Mouse (Mus musculus): Measurements from ENCODE around the gene Plxna4. TPM values are rescaled to one million over a fixed set of nuclear protein-coding genes. Genes with fewer than 3 reads are reported as not detected.

The Plxna4 gene
- total RNA-seq, 1 experiment: 0.98 TPM

DNA sequence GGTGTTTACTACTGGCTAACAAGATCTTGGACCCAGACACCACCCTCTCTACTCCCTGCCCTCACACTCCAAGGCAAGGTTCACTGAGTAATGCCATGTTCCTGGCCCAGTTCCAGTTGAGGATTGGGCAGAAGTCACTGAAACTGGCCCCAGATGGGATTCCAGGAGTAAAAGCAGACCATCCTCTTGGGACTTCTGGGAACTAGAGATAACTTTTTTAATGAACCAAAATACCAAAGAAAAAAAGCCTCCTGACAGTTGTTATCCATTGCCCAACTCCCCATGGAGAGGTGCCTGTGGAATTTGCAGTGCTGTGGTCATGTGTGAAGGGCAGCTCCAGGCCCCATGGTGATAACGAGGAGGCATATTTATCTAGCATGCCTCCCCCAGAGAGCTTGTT is 199.7 kb downstream of the Plxna4 start:
- no peaks in the 10 kb centered on the region for H3K36me3 ChIP-seq (ENCODE audit: control insufficient read depth, insufficient read depth, low read length, poor library complexity, severe bottlenecking)
- H3K27ac ChIP-seq (ENCODE audit: insufficient read depth, low read depth, low read length, poor library complexity, severe bottlenecking): no peak overlapping the region
- H3K9me3 ChIP-seq (ENCODE audit: control insufficient read depth, insufficient read depth, low read depth, low read length): no peaks in the 10 kb centered on the region
- H3K4me1 ChIP-seq (ENCODE audit: control insufficient read depth in 2 of 2, insufficient read depth in 2 of 2, low read length in 2 of 2, poor library complexity in 1 of 2): no peaks in the 10 kb centered on the region
- no peak overlapping the region for H3K9ac ChIP-seq (ENCODE audit: insufficient read depth, low read depth, low read length, poor library complexity, severe bottlenecking)
- TF ChIP-seq HCFC1 (IDR thresholded peaks at IDR 0.05; ENCODE audit: borderline replicate concordance, insufficient read depth, low read length): no peak
- TF ChIP-seq CHD2 (IDR thresholded peaks at IDR 0.05; ENCODE audit: low read depth, low read length): no peak
- no peak for TF ChIP-seq ZNF384 (IDR thresholded peaks at IDR 0.05; ENCODE audit: low read depth, low read length)
- no peak for TF ChIP-seq MAFK (IDR thresholded peaks at IDR 0.05; ENCODE audit: insufficient read depth, low read depth, low read length)
- no peak for TF ChIP-seq ZC3H11A (IDR thresholded peaks at IDR 0.05; ENCODE audit: borderline replicate concordance, low read depth, low read length)
- in situ Hi-C loops (cut with MboI; ENCODE audit: low sequenced_read_pairs in 2 of 2, unreplicated experiment in 2 of 2): no loop called here
- H3K4me3 ChIP-seq (ENCODE audit: insufficient read depth in 1 of 2, low read depth in 1 of 2, low read length in 2 of 2, poor library complexity in 1 of 2, severe bottlenecking in 1 of 2): no peak overlapping the region
- no peak for DNase-seq (ENCODE audit: low read depth, low spot score)

DNA sequence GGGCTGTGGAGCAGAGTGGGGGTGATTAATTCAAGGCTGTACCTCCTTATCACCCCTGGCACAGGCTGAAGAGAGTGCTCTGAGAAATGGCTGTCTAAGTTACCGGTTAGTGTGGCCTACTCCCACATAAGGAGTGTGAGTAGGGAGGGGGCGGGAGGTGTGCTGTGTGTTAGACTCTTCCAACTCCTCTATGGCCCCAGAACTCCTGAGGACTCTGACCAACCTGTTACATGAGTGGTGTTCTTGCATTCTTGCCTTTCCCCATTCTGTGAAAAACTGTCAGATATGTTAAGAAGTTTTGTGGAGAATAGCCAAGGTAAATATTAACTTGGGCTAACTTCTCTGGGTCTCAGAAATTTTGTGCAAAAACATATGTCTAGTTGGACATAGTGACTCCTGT is 201.1 kb downstream of the Plxna4 start:
- Histone ChIP-seq H3K36me3 (ENCODE audit: control insufficient read depth, insufficient read depth, low read length, poor library complexity, severe bottlenecking) (no peaks in the 10 kb centered on the region), H3K9ac (ENCODE audit: insufficient read depth, low read depth, low read length, poor library complexity, severe bottlenecking) (no peak overlapping the region), H3K27ac (ENCODE audit: insufficient read depth, low read depth, low read length, poor library complexity, severe bottlenecking) (no peak overlapping the region), H3K9me3 (ENCODE audit: control insufficient read depth, insufficient read depth, low read depth, low read length) (no peaks in the 10 kb centered on the region), H3K4me1 (ENCODE audit: control insufficient read depth in 2 of 2, insufficient read depth in 2 of 2, low read length in 2 of 2, poor library complexity in 1 of 2) (no peaks in the 10 kb centered on the region), H3K4me3 (ENCODE audit: insufficient read depth in 1 of 2, low read depth in 1 of 2, low read length in 2 of 2, poor library complexity in 1 of 2, severe bottlenecking in 1 of 2) (no peak overlapping the region)
- TF ChIP-seq MAFK (IDR thresholded peaks at IDR 0.05; ENCODE audit: insufficient read depth, low read depth, low read length): no peak
- TF ChIP-seq ZNF384 (IDR thresholded peaks at IDR 0.05; ENCODE audit: low read depth, low read length): no peak
- TF ChIP-seq HCFC1 (IDR thresholded peaks at IDR 0.05; ENCODE audit: borderline replicate concordance, insufficient read depth, low read length): no peak
- no peak for TF ChIP-seq ZC3H11A (IDR thresholded peaks at IDR 0.05; ENCODE audit: borderline replicate concordance, low read depth, low read length)
- TF ChIP-seq CHD2 (IDR thresholded peaks at IDR 0.05; ENCODE audit: low read depth, low read length): no peak
- in situ Hi-C loops (cut with MboI; ENCODE audit: low sequenced_read_pairs in 2 of 2, unreplicated experiment in 2 of 2): no loop called here
- no peak for DNase-seq (ENCODE audit: low read depth, low spot score)

DNA sequence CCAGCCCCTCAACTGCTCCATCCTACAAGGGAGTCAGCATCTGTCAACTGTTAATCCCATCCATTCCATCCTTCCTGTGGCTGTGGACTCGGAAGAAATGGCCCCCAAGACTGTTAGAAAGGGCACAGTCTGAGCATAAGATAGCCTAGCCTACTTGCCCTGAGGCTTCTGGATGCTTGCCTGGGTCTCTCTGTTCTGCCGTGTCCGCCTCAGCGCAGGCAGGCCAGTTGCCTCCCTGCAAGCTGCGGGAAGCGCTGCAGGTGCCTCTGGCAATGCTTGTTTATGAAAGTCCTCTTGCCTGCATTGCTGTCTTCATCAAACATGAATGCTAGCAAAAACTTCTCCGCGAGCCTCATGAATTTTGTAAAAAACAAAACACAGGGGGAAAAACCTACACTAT is 203.1 kb downstream of the Plxna4 start:
- Histone ChIP-seq H3K4me1 (ENCODE audit: control insufficient read depth in 2 of 2, insufficient read depth in 2 of 2, low read length in 2 of 2, poor library complexity in 1 of 2) (no peaks in the 10 kb centered on the region), H3K36me3 (ENCODE audit: control insufficient read depth, insufficient read depth, low read length, poor library complexity, severe bottlenecking) (no peaks in the 10 kb centered on the region), H3K9ac (ENCODE audit: insufficient read depth, low read depth, low read length, poor library complexity, severe bottlenecking) (no peak overlapping the region), H3K27ac (ENCODE audit: insufficient read depth, low read depth, low read length, poor library complexity, severe bottlenecking) (no peak overlapping the region), H3K4me3 (ENCODE audit: insufficient read depth in 1 of 2, low read depth in 1 of 2, low read length in 2 of 2, poor library complexity in 1 of 2, severe bottlenecking in 1 of 2) (no peak overlapping the region), H3K9me3 (ENCODE audit: control insufficient read depth, insufficient read depth, low read depth, low read length) (no peaks in the 10 kb centered on the region)
- in situ Hi-C loops (cut with MboI; ENCODE audit: low sequenced_read_pairs in 2 of 2, unreplicated experiment in 2 of 2): no loop called here
- no peak for DNase-seq (ENCODE audit: low read depth, low spot score)
- TF ChIP-seq HCFC1 (IDR thresholded peaks at IDR 0.05; ENCODE audit: borderline replicate concordance, insufficient read depth, low read length) (no peak), ZNF384 (IDR thresholded peaks at IDR 0.05; ENCODE audit: low read depth, low read length) (no peak), ZC3H11A (IDR thresholded peaks at IDR 0.05; ENCODE audit: borderline replicate concordance, low read depth, low read length) (no peak), MAFK (IDR thresholded peaks at IDR 0.05; ENCODE audit: insufficient read depth, low read depth, low read length) (no peak), CHD2 (IDR thresholded peaks at IDR 0.05; ENCODE audit: low read depth, low read length) (no peak)

DNA sequence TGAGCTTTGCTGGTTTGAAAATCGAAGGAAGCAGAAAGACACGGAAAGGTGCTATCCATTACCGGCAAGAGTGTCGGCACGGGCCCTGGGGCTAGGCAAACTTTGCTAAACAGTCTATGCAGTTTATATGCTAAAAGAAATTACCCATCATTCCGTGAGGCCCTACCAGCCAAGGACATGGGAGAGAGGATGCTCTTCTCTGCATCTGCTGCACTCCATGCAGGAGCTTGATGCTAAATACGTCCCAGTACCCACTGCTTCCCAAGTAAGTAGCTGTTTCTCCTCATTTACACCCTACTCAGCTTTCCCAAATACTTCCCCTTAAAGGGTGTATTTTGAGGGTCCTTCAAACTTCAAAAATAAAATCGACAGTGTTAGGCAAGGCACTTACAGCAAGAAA is 203.6 kb downstream of the Plxna4 start:
- in situ Hi-C loops (cut with MboI; ENCODE audit: low sequenced_read_pairs in 2 of 2, unreplicated experiment in 2 of 2): no loop called here

GRCm38 (mm10) chr6:32381516-32381915 is 206.5 kb downstream of the Plxna4 start:
- H3K36me3 ChIP-seq (ENCODE audit: control insufficient read depth, insufficient read depth, low read length, poor library complexity, severe bottlenecking): no peaks in the 10 kb centered on the region
- H3K27ac ChIP-seq (ENCODE audit: insufficient read depth, low read depth, low read length, poor library complexity, severe bottlenecking): no peak overlapping the region
- no peaks in the 10 kb centered on the region for H3K9me3 ChIP-seq (ENCODE audit: control insufficient read depth, insufficient read depth, low read depth, low read length)
- no peak overlapping the region for H3K9ac ChIP-seq (ENCODE audit: insufficient read depth, low read depth, low read length, poor library complexity, severe bottlenecking)
- no peaks in the 10 kb centered on the region for H3K4me1 ChIP-seq (ENCODE audit: control insufficient read depth in 2 of 2, insufficient read depth in 2 of 2, low read length in 2 of 2, poor library complexity in 1 of 2)
- no peak for DNase-seq (ENCODE audit: low read depth, low spot score)
- in situ Hi-C loops (cut with MboI; ENCODE audit: low sequenced_read_pairs in 2 of 2, unreplicated experiment in 2 of 2): no loop called here
- H3K4me3 ChIP-seq (ENCODE audit: insufficient read depth in 1 of 2, low read depth in 1 of 2, low read length in 2 of 2, poor library complexity in 1 of 2, severe bottlenecking in 1 of 2): no peak overlapping the region
- TF ChIP-seq HCFC1 (IDR thresholded peaks at IDR 0.05; ENCODE audit: borderline replicate concordance, insufficient read depth, low read length): no peak

More for the DNA sequence above, 203.6 kb downstream of the Plxna4 start:
- no peak overlapping the region for H3K4me3 ChIP-seq (ENCODE audit: insufficient read depth in 1 of 2, low read depth in 1 of 2, low read length in 2 of 2, poor library complexity in 1 of 2, severe bottlenecking in 1 of 2)
- DNase-seq (ENCODE audit: low read depth, low spot score): no peak
- TF ChIP-seq ZC3H11A (IDR thresholded peaks at IDR 0.05; ENCODE audit: borderline replicate concordance, low read depth, low read length) (no peak), MAFK (IDR thresholded peaks at IDR 0.05; ENCODE audit: insufficient read depth, low read depth, low read length) (no peak), ZNF384 (IDR thresholded peaks at IDR 0.05; ENCODE audit: low read depth, low read length) (no peak), HCFC1 (IDR thresholded peaks at IDR 0.05; ENCODE audit: borderline replicate concordance, insufficient read depth, low read length) (no peak), CHD2 (IDR thresholded peaks at IDR 0.05; ENCODE audit: low read depth, low read length) (no peak)
- no peaks in the 10 kb centered on the region for H3K36me3 ChIP-seq (ENCODE audit: control insufficient read depth, insufficient read depth, low read length, poor library complexity, severe bottlenecking)
- H3K27ac ChIP-seq (ENCODE audit: insufficient read depth, low read depth, low read length, poor library complexity, severe bottlenecking): no peak overlapping the region
- H3K9ac ChIP-seq (ENCODE audit: insufficient read depth, low read depth, low read length, poor library complexity, severe bottlenecking): no peak overlapping the region
- H3K9me3 ChIP-seq (ENCODE audit: control insufficient read depth, insufficient read depth, low read depth, low read length): no peaks in the 10 kb centered on the region
- no peaks in the 10 kb centered on the region for H3K4me1 ChIP-seq (ENCODE audit: control insufficient read depth in 2 of 2, insufficient read depth in 2 of 2, low read length in 2 of 2, poor library complexity in 1 of 2)

All from ES-E14 (cell line).